Mouse (Mus musculus): ENCODE measurements around the gene Pfkfb4. TPM values are rescaled to one million over a fixed set of nuclear protein-coding genes. Genes with fewer than 3 reads are reported as not detected.
A peak's percentile ranks its signal among the peaks of the same experiment; 100 is the strongest.

Pfkfb4 gene
- total and polyA plus RNA-seq, 3 experiments = 4.1 to 9.3 (median 7.1) TPM

DNA sequence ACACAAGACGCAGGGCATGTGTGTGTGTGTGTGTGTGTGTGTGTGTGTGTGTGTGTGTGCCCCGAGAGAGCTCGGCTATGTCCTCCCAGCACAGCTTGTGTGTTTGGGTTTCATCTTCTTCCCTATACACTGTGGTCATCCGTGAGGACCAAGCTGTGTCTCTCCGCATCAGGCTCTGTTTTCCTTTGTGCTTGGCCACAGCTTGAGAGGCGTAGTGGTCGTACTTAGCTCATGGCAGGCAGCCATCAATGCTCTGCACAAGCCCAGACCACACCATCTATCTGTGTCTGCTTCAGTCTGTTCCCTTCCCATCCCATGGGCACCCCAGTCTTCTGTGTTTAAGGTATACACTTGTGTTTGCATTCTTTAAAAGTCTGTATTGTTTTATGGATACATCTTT, 49.8 kb downstream of the Pfkfb4 start:
- DNase-seq (ENCODE audit: low spot score) = no peak
- Histone ChIP-seq H3K36me3 (replicated peaks) (peaks cover 15% of the 10 kb centered on the region), H3K4me1 (ENCODE audit: insufficient read depth, low read depth, low read length) (peaks cover 33% of the 10 kb centered on the region), H3K4me3 (ENCODE audit: low read depth, low read length) (no peak overlapping the region), H3K9me3 (replicated peaks) (no peaks in the 10 kb centered on the region), H3K27me3 (ENCODE audit: insufficient read depth, low read length) (peaks cover 7% of the 10 kb centered on the region; the same call in 1 of the 2 replicates)
- no peak for TF ChIP-seq GATA1 (IDR thresholded peaks at IDR 0.05; ENCODE audit: borderline replicate concordance, low read length)
- no peak for TF ChIP-seq TAL1 (conservative IDR thresholded peaks at IDR 0.05; ENCODE audit: low read depth, low read length)
- no peak for TF ChIP-seq CTCF (IDR thresholded peaks at IDR 0.05; ENCODE audit: low read depth, low read length)
- no peak for TF ChIP-seq GATA2 (IDR thresholded peaks at IDR 0.05; ENCODE audit: borderline replicate concordance, low read depth, low read length)
- no peak for TF ChIP-seq POLR2AphosphoS5 (IDR thresholded peaks at IDR 0.05; ENCODE audit: insufficient replicate concordance, low read depth, low read length)
- no peak for ATAC-seq (ENCODE audit: extremely low read depth, insufficient number of reproducible peaks, low FRiP score, poor library complexity, severe bottlenecking)

GRCm38 (mm10) chr9:109046306-109046705, 54.7 kb downstream of the Pfkfb4 start:
- H3K9me3 ChIP-seq (replicated peaks) = no peaks in the 10 kb centered on the region
- DNase-seq (ENCODE audit: low spot score) (peak; percentile 30), ATAC-seq (ENCODE audit: extremely low read depth, insufficient number of reproducible peaks, low FRiP score, poor library complexity, severe bottlenecking) (peak; percentile 45; the same call in 1 of the 2 replicates)
- peak; percentile 10; the same call in 1 of the 2 replicates for TF ChIP-seq CTCF (IDR thresholded peaks at IDR 0.05; ENCODE audit: low read depth, low read length)
- no peak for TF ChIP-seq GATA1 (IDR thresholded peaks at IDR 0.05; ENCODE audit: borderline replicate concordance, low read length)
- no peak for TF ChIP-seq TAL1 (conservative IDR thresholded peaks at IDR 0.05; ENCODE audit: low read depth, low read length)
- H3K36me3 ChIP-seq (replicated peaks) = peaks cover 19% of the 10 kb centered on the region
- H3K4me3 ChIP-seq (ENCODE audit: low read depth, low read length) = no peak overlapping the region
- H3K27me3 ChIP-seq (ENCODE audit: insufficient read depth, low read length) = no peaks in the 10 kb centered on the region
- H3K4me1 ChIP-seq (ENCODE audit: insufficient read depth, low read depth, low read length) = peaks cover 14% of the 10 kb centered on the region

DNA sequence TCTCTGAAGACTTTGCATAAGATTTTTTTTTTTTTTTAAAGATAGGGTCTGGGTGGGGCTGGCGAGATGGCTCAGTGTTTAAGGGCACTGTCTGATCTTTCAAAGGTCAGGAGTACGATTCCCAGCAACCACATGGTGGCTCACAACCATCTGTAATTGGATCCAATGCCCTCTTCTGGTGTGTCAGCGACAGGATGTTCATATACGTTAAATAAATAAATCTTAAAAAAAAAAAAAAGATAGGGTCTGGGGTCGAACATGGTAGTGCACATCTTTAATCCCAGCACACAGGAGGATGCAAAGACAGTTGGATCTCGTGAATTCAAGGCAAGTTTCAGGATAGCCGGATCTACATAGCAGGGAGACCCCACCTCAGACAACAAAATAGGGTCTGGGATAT, 57.7 kb downstream of the Pfkfb4 start:
- Histone ChIP-seq H3K27me3 (ENCODE audit: insufficient read depth, low read length) (no peaks in the 10 kb centered on the region), H3K36me3 (replicated peaks) (peaks cover 33% of the 10 kb centered on the region), H3K4me1 (ENCODE audit: insufficient read depth, low read depth, low read length) (peaks cover 31% of the 10 kb centered on the region), H3K4me3 (ENCODE audit: low read depth, low read length) (no peak overlapping the region), H3K9me3 (replicated peaks) (no peaks in the 10 kb centered on the region)
- TF ChIP-seq GATA2 (IDR thresholded peaks at IDR 0.05; ENCODE audit: borderline replicate concordance, low read depth, low read length) (no peak), GATA1 (IDR thresholded peaks at IDR 0.05; ENCODE audit: borderline replicate concordance, low read length) (no peak), TAL1 (conservative IDR thresholded peaks at IDR 0.05; ENCODE audit: low read depth, low read length) (no peak), POLR2AphosphoS5 (IDR thresholded peaks at IDR 0.05; ENCODE audit: insufficient replicate concordance, low read depth, low read length) (no peak), CTCF (IDR thresholded peaks at IDR 0.05; ENCODE audit: low read depth, low read length) (no peak)
- DNase-seq (ENCODE audit: low spot score) (no peak), ATAC-seq (ENCODE audit: extremely low read depth, insufficient number of reproducible peaks, low FRiP score, poor library complexity, severe bottlenecking) (no peak)

DNA sequence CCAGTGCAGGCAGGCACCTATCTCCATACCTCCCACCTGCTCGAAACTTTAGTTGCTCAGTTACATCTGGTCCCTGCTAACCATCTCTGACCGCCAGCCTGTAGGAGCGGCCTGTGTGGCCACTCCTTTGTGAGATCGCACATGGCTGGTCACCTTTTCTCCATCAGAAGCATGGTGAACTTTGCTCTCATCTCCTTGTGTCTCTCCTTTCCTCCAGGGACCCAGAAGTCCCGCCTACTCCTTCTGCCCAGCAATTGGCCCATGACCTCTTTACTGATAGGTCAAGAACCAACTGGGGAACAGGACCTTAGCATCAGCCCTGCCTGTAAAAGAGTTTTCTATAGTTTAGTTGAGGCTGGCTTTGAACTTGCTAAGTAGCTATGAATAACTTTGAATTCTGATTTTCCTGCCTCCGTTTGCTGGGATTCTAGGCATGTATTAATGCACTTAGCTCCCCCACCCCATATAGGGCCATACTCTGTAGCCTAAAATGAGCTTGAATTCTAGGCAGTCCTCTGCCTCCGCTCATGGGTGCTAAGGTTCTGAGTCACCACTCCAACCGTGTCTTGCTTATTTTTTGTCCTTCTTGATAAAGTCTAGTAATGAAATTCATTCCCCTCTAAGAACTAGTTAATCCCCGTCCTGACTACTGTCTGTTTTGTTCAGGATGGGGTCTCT, 58.6 kb downstream of the Pfkfb4 start:
- DNase-seq (ENCODE audit: low spot score) (no peak), ATAC-seq (ENCODE audit: extremely low read depth, insufficient number of reproducible peaks, low FRiP score, poor library complexity, severe bottlenecking) (no peak)
- H3K4me1 ChIP-seq (ENCODE audit: insufficient read depth, low read depth, low read length) = peaks cover 39% of the 10 kb centered on the region
- no peaks in the 10 kb centered on the region for H3K9me3 ChIP-seq (replicated peaks)
- H3K27me3 ChIP-seq (ENCODE audit: insufficient read depth, low read length) = no peaks in the 10 kb centered on the region
- 0 out of 2 replicates have a peak overlapping the region, but pooled peaks have one; percentile 30 for H3K4me3 ChIP-seq (ENCODE audit: low read depth, low read length)
- peaks cover 34% of the 10 kb centered on the region for H3K36me3 ChIP-seq (replicated peaks)
- TF ChIP-seq GATA2 (IDR thresholded peaks at IDR 0.05; ENCODE audit: borderline replicate concordance, low read depth, low read length) = no peak
- no peak for TF ChIP-seq GATA1 (IDR thresholded peaks at IDR 0.05; ENCODE audit: borderline replicate concordance, low read length)
- TF ChIP-seq CTCF (IDR thresholded peaks at IDR 0.05; ENCODE audit: low read depth, low read length) = no peak
- TF ChIP-seq POLR2AphosphoS5 (IDR thresholded peaks at IDR 0.05; ENCODE audit: insufficient replicate concordance, low read depth, low read length) = no peak
- TF ChIP-seq TAL1 (conservative IDR thresholded peaks at IDR 0.05; ENCODE audit: low read depth, low read length) = no peak

GRCm38 (mm10) chr9:109050674-109050997, 59.1 kb downstream of the Pfkfb4 start:
- ATAC-seq (ENCODE audit: extremely low read depth, insufficient number of reproducible peaks, low FRiP score, poor library complexity, severe bottlenecking) = no peak
- no peak overlapping the region for H3K4me3 ChIP-seq (ENCODE audit: low read depth, low read length)

DNA sequence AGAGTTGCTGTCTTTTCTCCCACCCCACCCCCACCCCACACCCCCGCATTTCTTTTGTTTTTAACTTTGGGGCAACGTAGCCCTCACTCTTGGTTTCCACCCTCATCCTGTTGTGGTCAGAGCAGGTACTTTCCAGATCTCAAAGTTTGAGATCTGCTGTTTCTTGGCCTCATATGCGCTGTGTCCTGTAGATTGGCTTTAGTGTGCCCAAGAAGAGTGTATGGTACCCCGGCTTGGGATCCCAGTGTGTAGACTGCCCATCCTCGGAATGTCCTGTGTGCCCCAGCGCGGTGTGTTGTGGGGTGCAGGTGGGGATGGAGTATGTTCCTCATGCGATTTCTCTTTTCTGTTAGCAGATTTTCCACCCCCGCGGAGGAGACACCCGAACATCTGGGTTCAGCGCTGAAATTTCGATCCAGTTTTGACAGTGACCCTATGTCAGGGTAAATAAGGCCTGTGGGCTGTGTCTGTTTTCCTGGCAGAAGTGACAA, 59.5 kb downstream of the Pfkfb4 start:
- TF ChIP-seq CTCF (IDR thresholded peaks at IDR 0.05; ENCODE audit: low read depth, low read length) (no peak), TAL1 (conservative IDR thresholded peaks at IDR 0.05; ENCODE audit: low read depth, low read length) (no peak), POLR2AphosphoS5 (IDR thresholded peaks at IDR 0.05; ENCODE audit: insufficient replicate concordance, low read depth, low read length) (no peak), GATA1 (IDR thresholded peaks at IDR 0.05; ENCODE audit: borderline replicate concordance, low read length) (no peak), GATA2 (IDR thresholded peaks at IDR 0.05; ENCODE audit: borderline replicate concordance, low read depth, low read length) (no peak)
- H3K36me3 ChIP-seq (replicated peaks) = peaks cover 42% of the 10 kb centered on the region
- peaks cover 48% of the 10 kb centered on the region for H3K4me1 ChIP-seq (ENCODE audit: insufficient read depth, low read depth, low read length)
- no peaks in the 10 kb centered on the region for H3K27me3 ChIP-seq (ENCODE audit: insufficient read depth, low read length)
- no peaks in the 10 kb centered on the region for H3K9me3 ChIP-seq (replicated peaks)
- no peak overlapping the region for H3K4me3 ChIP-seq (ENCODE audit: low read depth, low read length)
- DNase-seq (ENCODE audit: low spot score) (no peak), ATAC-seq (ENCODE audit: extremely low read depth, insufficient number of reproducible peaks, low FRiP score, poor library complexity, severe bottlenecking) (no peak)

More at GRCm38 (mm10) chr9:109050674-109050997, 59.1 kb downstream of the Pfkfb4 start:
- Histone ChIP-seq H3K27me3 (ENCODE audit: insufficient read depth, low read length) (no peaks in the 10 kb centered on the region), H3K4me1 (ENCODE audit: insufficient read depth, low read depth, low read length) (peaks cover 44% of the 10 kb centered on the region), H3K36me3 (replicated peaks) (peaks cover 38% of the 10 kb centered on the region), H3K9me3 (replicated peaks) (no peaks in the 10 kb centered on the region)
- no peak for DNase-seq (ENCODE audit: low spot score)
- TF ChIP-seq GATA2 (IDR thresholded peaks at IDR 0.05; ENCODE audit: borderline replicate concordance, low read depth, low read length) (no peak), CTCF (IDR thresholded peaks at IDR 0.05; ENCODE audit: low read depth, low read length) (no peak), POLR2AphosphoS5 (IDR thresholded peaks at IDR 0.05; ENCODE audit: insufficient replicate concordance, low read depth, low read length) (no peak), GATA1 (IDR thresholded peaks at IDR 0.05; ENCODE audit: borderline replicate concordance, low read length) (no peak), TAL1 (conservative IDR thresholded peaks at IDR 0.05; ENCODE audit: low read depth, low read length) (no peak)
